Mouse (Mus musculus) frontal cortex, adult 2 months (tissue): Measurements from ENCODE around the gene C1s1. TPM values are rescaled to one million over a fixed set of nuclear protein-coding genes. Genes with fewer than 3 reads are reported as not detected.
A peak's percentile ranks its signal among the peaks of the same experiment; 100 is the strongest.
"Not testable (repeated sequence)": the region's sequence is repeated elsewhere in the genome, so short reads cannot be mapped to it uniquely, and the experiment has no call there.

ENCODE experiments used
- DNase-seq, 2 experiments: peaks; one replicate each; pipeline ENCODE4 v3.0.0; 2022; ENCODE audit warnings: low spot score in 1 of 2; ENCODE audit errors: extremely low spot score in 1 of 2
- polyA plus RNA-seq: library from polyadenylated mRNA; depleted of rRNA; stranded (reverse); fragments of >200 nt; gene quantifications from 2 replicates; pipeline ENCODE4 v1.2.3, GENCODE M21; 2012; rRNA removed

Gene C1s1
- 1.6 and 2.3 TPM in 2 replicates for polyA plus RNA-seq

- peak in 1 of 2 experiments; percentile 78 for DNase-seq
Measured at GRCm38 (mm10) chr6:124542284-124542683, at the start of gene C1s1. C1s1 (minus strand) TSS chr6:124542359.

- DNase-seq, result no peak
Measured at GRCm38 (mm10) chr6:124588771-124589170, 46.6 kb upstream of the C1s1 start.

GRCm38 (mm10) chr6:124586266-124586665, 44.1 kb upstream of the C1s1 start:
- no peak for DNase-seq

GRCm38 (mm10) chr6:124585761-124586160, 43.6 kb upstream of the C1s1 start:
- no peak for DNase-seq

GRCm38 (mm10) chr6:124584935-124585334, 42.8 kb upstream of the C1s1 start:
- no peak for DNase-seq

- DNase-seq, result no peak
Measured at GRCm38 (mm10) chr6:124582231-124582630, 40.1 kb upstream of the C1s1 start.

- DNase-seq, result not testable (repeated sequence)
Measured at GRCm38 (mm10) chr6:124580155-124580554, 38.0 kb upstream of the C1s1 start.

GRCm38 (mm10) chr6:124575155-124575678, 33.1 kb upstream of the C1s1 start:
- not testable (repeated sequence) for DNase-seq

- DNase-seq, result peak; percentile 22 to 82
Measured at GRCm38 (mm10) chr6:124570026-124570425, 27.9 kb upstream of the C1s1 start, which contains the start of gene C1rb. C1rb (plus strand) TSS chr6:124570294.

GRCm38 (mm10) chr6:124561611-124562010, 19.5 kb upstream of the C1s1 start:
- not testable (repeated sequence) for DNase-seq

- DNase-seq, result not testable (repeated sequence)
Measured at GRCm38 (mm10) chr6:124561156-124561555, 19.0 kb upstream of the C1s1 start.

- DNase-seq, result not testable (repeated sequence)
Measured at GRCm38 (mm10) chr6:124555956-124556355, 13.8 kb upstream of the C1s1 start.

GRCm38 (mm10) chr6:124552766-124553165, 10.6 kb upstream of the C1s1 start:
- DNase-seq, result no peak

GRCm38 (mm10) chr6:124549023-124549550, 6.9 kb upstream of the C1s1 start:
- DNase-seq, result no peak

GRCm38 (mm10) chr6:124547979-124548378, 5.8 kb upstream of the C1s1 start:
- not testable (repeated sequence) for DNase-seq

- no peak for DNase-seq
Measured at GRCm38 (mm10) chr6:124545425-124545824, 3.3 kb upstream of the C1s1 start.

- DNase-seq, result peak in 1 of 2 experiments; percentile 12
Measured at GRCm38 (mm10) chr6:124544466-124544865, 2.3 kb upstream of the C1s1 start.

- not testable (repeated sequence) for DNase-seq
Measured at GRCm38 (mm10) chr6:124541176-124541575, 983 bp downstream of the C1s1 start.

GRCm38 (mm10) chr6:124536125-124536829, 5.9 kb downstream of the C1s1 start:
- not testable (repeated sequence) for DNase-seq

GRCm38 (mm10) chr6:124531077-124531476, 11.1 kb downstream of the C1s1 start:
- no peak for DNase-seq

- no peak for DNase-seq
Measured at GRCm38 (mm10) chr6:124527881-124528280, 14.3 kb downstream of the C1s1 start.

- peak; percentile 28 to 77 for DNase-seq
Measured at GRCm38 (mm10) chr6:124522082-124522481, 20.1 kb downstream of the C1s1 start.
